Mouse (Mus musculus) stomach, postnatal 0 days (tissue): ENCODE measurements at regions not wholly inside any gene's neighbourhood (a gene's known extent, or its start where the extent isn't known, plus 50 kb on each side); places are given as distances from the start of the nearest gene placed in this dataset.

ENCODE experiments used
- ATAC-seq: fragments of 200-750 bp; cut with Nextera tagmentation; 2 replicates; pipeline ENCODE4 v1.8.0; 2017; ENCODE audit not compliant: low FRiP score, low TSS enrichment
- DNase-seq: peaks from one replicate; pipeline ENCODE4 v3.0.0-alpha.2; 2016; ENCODE audit warnings: low spot score
- H3K27ac ChIP-seq: fragments of 300-500 bp; sonication (generic); replicated peaks from 2 replicates; pipeline ENCODE4 v1.5.1; 2014; ENCODE audit warnings: mild to moderate bottlenecking, control low read depth
- H3K27me3 ChIP-seq: fragments of 300-500 bp; sonication (generic); 2 replicates; pipeline ENCODE4 v1.6.1; 2014; ENCODE audit warnings: low read length; ENCODE audit not compliant: control insufficient read depth, insufficient read depth
- H3K36me3 ChIP-seq: fragments of 300-500 bp; sonication (generic); 2 replicates; pipeline ENCODE4 v1.6.1; 2014; ENCODE audit warnings: low read length, mixed read lengths; ENCODE audit not compliant: control insufficient read depth, insufficient read depth
- H3K4me1 ChIP-seq: fragments of 300-500 bp; sonication (generic); replicated peaks from 2 replicates; pipeline ENCODE4 v1.6.1; 2014; ENCODE audit warnings: antibody characterized with exemption; ENCODE audit not compliant: control insufficient read depth, insufficient read depth
- H3K4me2 ChIP-seq: fragments of 300-500 bp; sonication (generic); replicated peaks from 2 replicates; pipeline ENCODE4 v1.6.1; 2014; ENCODE audit warnings: low read depth, mild to moderate bottlenecking, control low read depth, moderate library complexity
- H3K4me3 ChIP-seq: fragments of 300-500 bp; sonication (generic); 2 replicates; pipeline ENCODE4 v1.5.1; 2014; ENCODE audit warnings: low read depth, low read length, control low read depth
- H3K9ac ChIP-seq: fragments of 300-500 bp; sonication (generic); 2 replicates; pipeline ENCODE4 v1.6.1; 2014; ENCODE audit warnings: mild to moderate bottlenecking, low read length, control low read depth, mixed read lengths
- H3K9me3 ChIP-seq: fragments of 300-500 bp; sonication (generic); 2 replicates; pipeline ENCODE4 v1.6.1; 2016; ENCODE audit warnings: low read length; ENCODE audit not compliant: control insufficient read depth
- CTCF ChIP-seq: IDR thresholded peaks from 2 replicates; pipeline ENCODE4 v1.5.1; 2016; ENCODE audit warnings: antibody characterized with exemption, low read depth, mild to moderate bottlenecking, moderate library complexity
- EP300 ChIP-seq: optimal IDR thresholded peaks from 2 replicates; pipeline ENCODE3; 2016; ENCODE audit warnings: antibody characterized with exemption
- whole genome bisulfite sequencing: fragments of 180-500 bp; shearing (Covaris S2); extraction: QIAGEN DNeasy Blood & Tissue Kit; methylation state at CpG from one replicate; pipeline ENCODE4 v1.1.7; 2014; 5-methylcytosine and 5-hydroxymethylcytosine counted together

DNA sequence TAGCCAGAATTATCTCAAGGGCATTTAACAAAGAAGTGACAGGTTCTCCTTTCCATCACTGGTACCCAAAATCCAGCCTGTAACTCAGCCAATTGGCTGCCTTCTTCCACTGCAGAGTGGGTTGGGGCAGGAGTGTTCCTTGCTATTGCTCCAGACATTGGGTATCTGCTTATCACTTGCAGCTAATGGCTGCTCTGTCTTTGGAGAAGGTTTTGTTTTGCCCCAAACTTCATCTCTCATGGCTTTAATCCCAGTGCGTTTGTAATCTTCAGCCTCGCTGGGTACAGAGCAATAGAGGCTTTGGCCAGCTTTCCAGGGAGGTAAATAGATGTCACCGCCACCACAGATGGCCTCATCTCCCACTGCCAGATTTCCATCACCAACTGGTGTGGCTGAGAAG lies 381.9 kb downstream of the Mllt3 start:
- DNase-seq (no peak), ATAC-seq (no peak)
- no peak overlapping the region for H3K27ac ChIP-seq
- no peaks in the 10 kb centered on the region for H3K27me3 ChIP-seq
- 71% methylated on average over 3 of the region's 3 CpGs for whole genome bisulfite sequencing
- no peak overlapping the region for H3K9ac ChIP-seq
- no peak overlapping the region for H3K4me2 ChIP-seq
- H3K36me3 ChIP-seq: no peaks in the 10 kb centered on the region
- H3K4me3 ChIP-seq: no peak overlapping the region
- 0 out of 2 replicates have a peak, but pooled peaks cover 2% of the 10 kb centered on the region for H3K4me1 ChIP-seq
- TF ChIP-seq CTCF (no peak), EP300 (no peak)
- H3K9me3 ChIP-seq: no peaks in the 10 kb centered on the region

DNA sequence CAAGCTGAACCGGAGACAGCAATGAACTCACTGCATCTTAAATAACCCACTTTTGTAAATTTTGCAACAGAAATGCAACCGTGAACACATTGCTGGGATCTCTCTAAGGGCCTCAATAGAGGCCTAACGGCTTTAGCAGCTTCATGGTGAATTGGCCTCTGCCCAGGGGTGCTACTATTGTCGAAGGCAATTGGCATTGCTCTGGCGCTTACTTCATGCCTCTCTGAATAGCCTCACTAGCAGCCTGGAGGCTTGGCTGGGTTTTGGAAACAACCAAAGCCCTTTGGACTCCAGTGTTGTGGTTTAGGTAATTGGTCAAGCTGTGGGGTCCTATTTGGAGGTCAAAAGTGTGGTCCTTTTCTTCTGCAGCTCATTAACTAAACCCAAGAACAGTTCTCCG lies 382.3 kb downstream of the Mllt3 start:
- no peak overlapping the region for H3K27ac ChIP-seq
- H3K27me3 ChIP-seq: no peaks in the 10 kb centered on the region
- DNase-seq (no peak), ATAC-seq (no peak)
- no peak overlapping the region for H3K4me3 ChIP-seq
- H3K36me3 ChIP-seq: no peaks in the 10 kb centered on the region
- H3K4me2 ChIP-seq: no peak overlapping the region
- no peak overlapping the region for H3K9ac ChIP-seq
- H3K9me3 ChIP-seq: no peaks in the 10 kb centered on the region
- TF ChIP-seq CTCF: no peak
- no peak for TF ChIP-seq EP300
- 78% methylated on average over 6 of the region's 6 CpGs for WGBS
- 0 out of 2 replicates have a peak, but pooled peaks cover 2% of the 10 kb centered on the region for H3K4me1 ChIP-seq

DNA sequence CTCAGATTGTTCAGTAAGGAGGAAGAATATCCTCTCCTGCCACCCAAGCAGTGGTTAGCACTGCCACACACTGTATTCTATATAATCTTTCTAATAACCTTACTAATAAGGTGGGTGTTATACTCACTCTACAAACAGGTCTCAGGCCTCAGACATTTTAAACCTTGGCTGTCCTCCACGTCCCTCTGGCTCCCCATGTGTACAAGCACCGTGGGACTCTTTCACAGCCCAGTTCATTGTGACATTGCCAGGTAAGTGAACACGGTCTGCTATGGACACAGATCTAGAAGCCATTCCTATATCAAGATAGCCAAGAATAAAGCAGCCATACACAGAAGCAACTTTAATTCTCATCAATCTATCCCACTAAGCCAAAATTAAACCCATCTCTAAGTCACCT lies 382.8 kb downstream of the Mllt3 start:
- H3K4me3 ChIP-seq: no peak overlapping the region
- no peaks in the 10 kb centered on the region for H3K9me3 ChIP-seq
- TF ChIP-seq CTCF: no peak
- TF ChIP-seq EP300: no peak
- H3K4me1 ChIP-seq: 0 out of 2 replicates have a peak, but pooled peaks cover 2% of the 10 kb centered on the region
- no peak overlapping the region for H3K27ac ChIP-seq
- no peaks in the 10 kb centered on the region for H3K36me3 ChIP-seq
- no peaks in the 10 kb centered on the region for H3K27me3 ChIP-seq
- H3K4me2 ChIP-seq: no peak overlapping the region
- no peak for DNase-seq
- 89% methylated on average over 3 of the region's 3 CpGs for WGBS
- ATAC-seq: no peak
- no peak overlapping the region for H3K9ac ChIP-seq

DNA sequence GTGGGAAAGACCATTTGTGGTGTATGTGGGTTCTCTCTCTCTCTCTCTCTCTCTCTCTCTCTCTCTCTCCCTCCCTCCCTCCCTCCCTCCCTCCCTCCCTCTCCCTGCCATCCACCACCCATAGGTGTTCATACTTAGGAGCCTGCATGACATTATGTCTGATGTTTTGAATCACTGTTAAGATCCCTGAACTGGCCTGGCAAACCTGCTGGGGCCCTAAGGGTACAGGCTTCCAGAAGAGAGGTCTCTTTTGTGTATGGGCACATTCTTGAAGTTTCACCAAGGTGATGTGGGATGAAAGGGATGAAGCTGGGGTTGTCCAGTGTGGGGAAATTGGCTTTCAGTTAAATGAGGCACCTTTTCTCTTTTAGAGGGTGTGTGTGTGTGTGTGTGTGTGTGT lies 384.2 kb downstream of the Mllt3 start:
- Histone ChIP-seq H3K9me3 (no peaks in the 10 kb centered on the region), H3K27ac (no peak overlapping the region), H3K4me2 (peak overlapping the region; percentile 61; the same call in 1 of the 2 replicates), H3K4me3 (no peak overlapping the region), H3K27me3 (no peaks in the 10 kb centered on the region), H3K36me3 (no peaks in the 10 kb centered on the region), H3K9ac (no peak overlapping the region), H3K4me1 (0 out of 2 replicates have a peak, but pooled peaks cover 2% of the 10 kb centered on the region)
- DNase-seq (no peak), ATAC-seq (no peak)
- TF ChIP-seq CTCF (no peak), EP300 (no peak)

DNA sequence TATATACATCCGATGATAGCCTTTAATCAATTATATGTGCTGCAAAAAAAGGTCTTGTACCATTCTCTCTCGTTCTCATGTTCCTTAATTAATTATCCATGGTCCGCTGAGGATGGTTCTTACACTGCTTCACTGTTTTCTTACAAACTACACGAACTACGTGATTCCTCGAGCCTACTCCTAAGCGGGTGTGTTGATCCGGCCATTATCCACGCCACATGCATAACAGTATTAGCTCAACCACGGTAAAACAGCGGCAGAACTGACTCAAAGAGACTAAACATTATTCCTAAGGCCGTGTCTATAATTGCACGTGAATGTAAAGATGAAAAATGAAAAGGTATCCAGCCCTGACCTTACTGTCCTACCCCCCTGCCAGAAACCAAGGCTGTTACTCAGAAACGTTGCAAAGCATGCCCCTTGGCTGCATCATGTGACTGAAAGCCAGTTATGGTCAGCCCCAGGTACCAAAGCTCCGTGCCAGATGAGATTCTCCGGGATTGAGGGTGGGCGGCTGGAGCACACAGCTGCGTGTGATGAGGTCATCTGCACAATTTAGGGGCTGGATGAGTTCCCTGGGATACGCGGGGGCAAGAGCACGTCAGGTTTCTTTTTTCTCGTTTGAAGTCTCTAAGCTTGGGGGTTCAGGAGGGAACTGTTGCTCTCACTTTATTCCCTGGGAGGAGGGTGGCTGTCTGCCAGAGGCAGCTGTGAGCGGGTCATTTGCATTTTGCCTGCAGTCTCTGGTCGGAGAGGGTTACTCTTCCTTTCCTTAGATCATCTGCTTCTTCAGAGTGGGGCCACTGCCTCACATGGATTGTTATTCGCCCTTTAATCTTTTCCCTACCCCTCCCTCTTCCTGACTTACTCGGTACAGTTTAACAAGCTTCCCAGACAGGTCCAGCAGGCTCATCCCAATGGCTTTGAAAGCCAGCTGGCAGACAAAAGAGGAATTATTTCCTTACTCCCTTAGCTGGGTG lies 384.9 kb downstream of the Mllt3 start:
- peak overlapping the region; percentile 45 for H3K9ac ChIP-seq
- TF ChIP-seq EP300: no peak
- no peak for TF ChIP-seq CTCF

DNA sequence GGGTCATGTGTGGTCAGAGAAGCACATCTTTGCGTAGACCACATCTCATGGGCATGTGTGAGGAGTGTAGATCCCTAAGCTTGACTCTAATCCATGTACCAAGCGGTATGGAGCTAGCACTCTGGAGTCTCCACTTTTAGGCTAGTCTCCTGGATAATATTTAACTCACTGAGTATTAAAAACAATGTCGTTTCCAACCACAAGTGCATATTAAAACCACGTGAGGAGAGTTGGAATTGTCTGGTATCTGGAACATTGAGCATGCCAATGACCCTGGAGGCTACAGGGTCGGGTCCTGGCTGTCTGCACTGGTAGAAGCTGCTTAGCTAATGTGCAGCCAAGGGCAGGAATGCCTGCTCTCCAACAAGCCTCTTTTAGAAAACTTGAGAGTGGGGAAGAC lies 391.2 kb downstream of the Mllt3 start:
- DNase-seq (no peak), ATAC-seq (no peak)
- Histone ChIP-seq H3K36me3 (no peaks in the 10 kb centered on the region), H3K27ac (no peak overlapping the region), H3K4me2 (no peak overlapping the region), H3K27me3 (no peaks in the 10 kb centered on the region), H3K4me3 (no peak overlapping the region), H3K4me1 (no peaks in the 10 kb centered on the region), H3K9ac (no peak overlapping the region), H3K9me3 (no peaks in the 10 kb centered on the region)
- no peak for TF ChIP-seq EP300
- TF ChIP-seq CTCF: no peak
- 75% methylated on average over 5 of the region's 5 CpGs for WGBS

More for the DNA sequence above, 384.9 kb downstream of the Mllt3 start:
- Histone ChIP-seq H3K27me3 (no peaks in the 10 kb centered on the region), H3K9me3 (no peaks in the 10 kb centered on the region), H3K27ac (no peak overlapping the region; the same call in 1 of the 2 replicates), H3K36me3 (no peaks in the 10 kb centered on the region), H3K4me2 (peak overlapping the region; percentile 61), H3K4me3 (peak overlapping the region; percentile 35), H3K4me1 (0 out of 2 replicates have a peak, but pooled peaks cover 2% of the 10 kb centered on the region)
- DNase-seq (peak; percentile 45), ATAC-seq (peak; percentile 69; the same call in 1 of the 2 replicates)
- 14% methylated on average over 26 of the region's 26 CpGs for WGBS
